Mouse (Mus musculus) thymus, postnatal 14 days (tissue): Measurements from ENCODE around the gene Chek2.
A peak's percentile ranks its signal among the peaks of the same experiment; 100 is the strongest.
"Not testable (repeated sequence)": the region's sequence is repeated elsewhere in the genome, so short reads cannot be mapped to it uniquely, and the experiment has no call there.

ENCODE experiments used
- DNase-seq: peaks from one replicate; pipeline ENCODE4 v3.0.0; 2021

Chek2 gene

GRCm38 (mm10) chr5:110840465-110840864 is 686 bp downstream of the Chek2 start:
- peak; percentile 76 for DNase-seq

GRCm38 (mm10) chr5:110841046-110841862 is 1.5 kb downstream of the Chek2 start:
- DNase-seq = peak; percentile 19

- DNase-seq = no peak
Observed at GRCm38 (mm10) chr5:110852990-110853389, 13.2 kb downstream of the Chek2 start.

DNA sequence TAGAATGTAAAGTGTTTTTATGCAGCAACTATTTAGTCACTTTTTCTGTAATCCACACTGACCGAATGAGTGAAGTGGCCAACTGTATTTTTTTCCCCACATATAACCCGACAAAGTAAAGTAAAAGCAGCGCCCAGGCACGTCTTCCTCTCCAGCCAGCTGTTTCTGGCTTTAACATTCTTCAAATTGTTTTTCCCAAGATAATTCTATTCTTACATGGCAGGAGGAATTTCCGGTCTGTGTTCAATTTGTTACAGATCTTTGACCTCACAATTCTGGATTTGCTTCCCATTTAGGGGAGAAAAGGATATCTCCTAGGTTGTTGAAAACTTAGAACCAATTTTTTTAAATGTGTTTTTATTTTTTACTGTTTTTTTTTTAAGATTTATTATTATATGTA is 17.3 kb downstream of the Chek2 start:
- DNase-seq = no peak

- no peak for DNase-seq
Observed at GRCm38 (mm10) chr5:110859013-110859650, 19.4 kb downstream of the Chek2 start.

- DNase-seq = no peak
Observed at GRCm38 (mm10) chr5:110860445-110860844, 20.7 kb downstream of the Chek2 start.

DNA sequence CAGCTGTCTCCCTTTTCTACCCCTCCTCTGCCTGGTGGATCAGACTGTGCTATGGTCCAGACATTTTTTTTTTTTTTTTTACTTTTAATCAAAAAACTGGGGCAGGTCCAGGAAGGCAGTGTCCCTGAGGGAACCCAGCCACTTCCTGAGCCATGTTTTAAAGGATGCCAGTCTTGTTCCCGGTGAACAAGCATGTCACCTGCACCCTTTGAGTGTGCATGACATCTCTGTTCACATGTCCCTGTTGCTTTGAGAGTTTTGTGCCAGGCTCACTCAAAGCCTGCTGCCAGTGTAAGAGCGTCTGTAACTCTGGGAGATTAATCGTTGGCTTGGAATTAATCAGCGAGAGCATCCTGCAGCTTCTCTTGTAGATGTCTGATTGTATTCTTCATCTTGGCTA is 28.7 kb downstream of the Chek2 start:
- no peak for DNase-seq

DNA sequence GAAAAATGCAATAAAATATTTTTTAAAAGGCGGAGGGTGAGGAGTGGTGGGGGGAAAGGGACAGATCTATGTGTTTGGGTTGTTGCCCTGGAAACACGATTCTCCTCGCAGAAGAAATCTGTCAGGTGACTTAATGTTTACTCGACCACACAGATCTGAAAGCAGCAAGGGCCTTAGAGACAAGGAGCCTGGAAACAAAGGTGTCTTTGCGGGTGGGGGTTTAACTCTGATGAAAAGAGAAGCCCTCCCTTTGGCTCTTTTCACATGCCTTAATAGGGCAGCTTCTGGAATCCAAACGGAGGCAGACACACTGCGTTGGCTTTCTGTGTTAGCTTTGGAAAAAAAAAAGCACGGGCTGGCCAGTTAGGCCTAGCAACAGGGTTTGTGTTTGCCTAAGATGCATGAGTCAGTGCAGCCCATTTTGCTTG is 29.5 kb downstream of the Chek2 start:
- no peak for DNase-seq

- no peak for DNase-seq
Observed at GRCm38 (mm10) chr5:110873160-110873559, 33.4 kb downstream of the Chek2 start.

DNA sequence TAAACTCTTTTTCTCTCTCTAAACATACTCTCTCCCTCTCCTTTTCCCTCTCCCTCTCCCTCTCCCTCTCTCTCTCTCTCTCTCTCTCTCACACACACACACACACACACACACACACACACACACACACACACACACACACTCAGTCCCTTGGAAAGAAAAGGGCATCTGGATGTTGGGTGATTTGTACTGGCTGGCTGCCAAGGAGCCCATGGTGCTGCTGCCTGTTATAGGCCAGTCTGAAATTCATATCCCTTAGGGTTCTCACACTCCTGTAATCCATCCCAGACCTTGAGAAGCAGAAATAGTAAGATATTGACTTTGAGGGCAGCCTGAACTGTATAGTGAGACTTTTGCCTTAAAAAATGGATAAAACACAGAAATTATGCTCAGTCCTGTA is 34.9 kb downstream of the Chek2 start:
- no peak for DNase-seq

DNA sequence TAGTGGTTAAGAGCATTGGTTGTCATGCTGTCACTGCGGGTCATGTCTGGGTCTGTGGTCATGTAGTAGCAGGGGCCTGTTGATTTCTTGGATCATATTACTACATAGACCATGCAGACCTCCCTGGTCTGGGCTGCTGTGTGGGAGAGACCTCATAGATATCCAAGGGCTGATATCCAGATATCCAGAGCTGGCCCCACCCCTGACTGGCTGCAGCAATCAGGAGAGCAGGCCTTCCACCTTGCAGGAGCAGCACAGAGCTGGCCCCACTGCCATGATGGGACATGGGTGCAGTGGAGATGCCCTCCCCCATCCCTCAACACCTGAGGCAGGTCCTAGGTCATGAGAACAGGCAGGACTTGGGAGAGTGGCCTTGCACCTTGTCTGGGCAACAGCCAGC is 35.5 kb downstream of the Chek2 start:
- DNase-seq = no peak

- no peak for DNase-seq
Observed at GRCm38 (mm10) chr5:110877666-110878505, 38.1 kb downstream of the Chek2 start.

- DNase-seq = not testable (repeated sequence)
Observed at GRCm38 (mm10) chr5:110878526-110878925, 38.7 kb downstream of the Chek2 start.

GRCm38 (mm10) chr5:110879042-110879441 is 39.3 kb downstream of the Chek2 start:
- no peak for DNase-seq

- DNase-seq = peak; percentile 91
Observed at GRCm38 (mm10) chr5:110879584-110880374, 40.0 kb downstream of the Chek2 start, which contains the start of gene Ttc28. TSS of gene Ttc28 (plus strand) at chr5:110879803.

DNA sequence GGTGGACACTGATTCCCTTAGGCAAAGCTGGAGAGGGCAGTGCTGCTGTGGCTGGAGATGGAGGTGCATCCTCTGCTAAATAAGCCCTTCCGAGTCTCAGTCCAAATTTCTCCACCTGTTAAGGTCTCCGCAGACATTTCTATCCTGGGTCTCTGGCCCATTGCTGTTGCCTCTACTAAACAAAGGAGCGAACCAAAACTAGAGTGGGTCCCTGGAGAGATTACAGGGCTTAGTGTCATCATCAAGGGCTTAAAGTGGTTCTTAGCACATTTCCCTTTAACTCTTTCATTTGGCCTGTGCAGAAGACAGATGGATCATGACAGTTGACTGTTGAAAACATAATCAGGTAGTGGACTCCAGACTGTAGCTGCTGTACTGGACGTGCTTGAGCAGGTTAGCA is 48.8 kb downstream of the Chek2 start:
- DNase-seq = no peak

- no peak for DNase-seq
Observed at GRCm38 (mm10) chr5:110889945-110890344, 50.2 kb downstream of the Chek2 start.

DNA sequence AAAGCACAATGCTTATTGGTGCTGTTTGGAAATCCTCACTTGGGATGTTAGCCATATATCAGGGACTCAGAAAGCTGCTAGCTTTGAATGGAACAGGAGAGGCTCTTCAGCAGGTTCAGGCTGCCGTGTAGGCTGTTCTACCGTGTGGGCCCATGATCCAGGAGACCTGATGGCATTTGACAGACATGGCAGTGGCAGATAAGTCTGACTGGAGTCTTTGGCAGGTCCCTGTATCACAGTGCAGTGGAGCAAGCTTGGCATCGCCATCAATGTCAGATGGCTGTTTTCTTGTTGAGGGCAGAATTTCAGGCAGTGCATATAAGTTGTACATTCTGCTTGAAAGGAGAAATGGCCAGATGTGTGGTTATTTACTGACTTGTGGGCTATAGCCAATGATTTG is 50.8 kb downstream of the Chek2 start:
- no peak for DNase-seq

DNA sequence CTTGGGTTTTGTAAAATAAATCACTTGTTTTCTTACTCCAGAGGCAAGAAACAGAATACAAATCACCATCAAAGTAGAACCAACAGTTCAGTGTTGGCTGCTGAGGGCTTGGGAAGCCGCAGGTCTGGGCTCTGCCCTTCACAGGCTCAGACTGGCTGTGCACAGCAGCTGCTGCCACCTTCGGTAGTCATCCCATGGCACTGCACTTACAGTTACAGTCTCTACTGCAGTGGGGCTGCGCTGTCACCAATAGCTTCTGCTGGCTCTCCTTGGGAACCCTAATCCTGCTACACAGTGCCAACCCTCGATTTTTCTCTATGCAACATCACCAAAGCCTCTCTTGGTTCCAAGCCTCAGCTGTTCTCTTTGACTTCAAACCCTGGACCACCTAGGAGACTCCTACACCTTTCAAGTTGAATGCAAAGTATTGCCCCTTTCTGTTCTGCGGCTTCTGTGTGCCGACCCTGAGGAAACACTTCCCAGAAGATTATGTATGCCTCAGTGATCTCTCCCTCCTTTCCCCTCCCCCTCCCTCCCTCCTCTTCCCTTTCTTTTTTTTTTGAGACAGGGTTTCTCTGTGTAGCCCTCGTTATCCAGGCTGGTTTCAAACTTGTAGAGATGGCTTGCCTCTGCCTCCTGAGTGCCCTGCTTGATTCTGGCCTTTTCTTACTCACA is 57.5 kb downstream of the Chek2 start:
- no peak for DNase-seq

- DNase-seq = no peak
Observed at GRCm38 (mm10) chr5:110898169-110898568, 58.4 kb downstream of the Chek2 start.

- DNase-seq = no peak
Observed at GRCm38 (mm10) chr5:110898785-110899184, 59.0 kb downstream of the Chek2 start.

DNA sequence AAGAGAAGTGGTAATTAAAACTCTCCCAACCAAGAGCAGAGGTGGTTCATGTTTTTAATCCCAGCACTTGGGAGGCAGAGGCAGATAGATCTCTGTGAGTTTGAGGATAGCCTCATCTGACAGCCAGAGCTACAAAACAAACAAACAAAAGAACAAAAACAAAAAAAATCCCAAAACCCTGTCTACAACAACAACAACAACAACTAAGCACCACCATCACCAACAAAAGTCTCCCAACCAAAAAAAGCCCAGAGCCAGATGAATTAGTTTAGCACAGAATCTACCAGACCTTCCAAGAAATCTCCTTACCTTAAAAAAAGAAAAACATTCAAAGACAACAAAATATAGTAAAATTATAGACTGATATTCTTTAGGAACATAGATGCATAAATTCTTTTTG is 60.6 kb downstream of the Chek2 start:
- DNase-seq = no peak
